Mouse (Mus musculus) T-helper 2 cell (primary cell): Measurements from ENCODE around the gene Mybpc2.

Experiments used
- in situ Hi-C: fragments of 300-600 bp; cut with MboI, MseI; formaldehyde crosslinking; loops from one replicate; pipeline ENCODE4 v1.15.1; 2025; ENCODE audit warnings: high pct_unique_total_duplicates

Gene Mybpc2

DNA sequence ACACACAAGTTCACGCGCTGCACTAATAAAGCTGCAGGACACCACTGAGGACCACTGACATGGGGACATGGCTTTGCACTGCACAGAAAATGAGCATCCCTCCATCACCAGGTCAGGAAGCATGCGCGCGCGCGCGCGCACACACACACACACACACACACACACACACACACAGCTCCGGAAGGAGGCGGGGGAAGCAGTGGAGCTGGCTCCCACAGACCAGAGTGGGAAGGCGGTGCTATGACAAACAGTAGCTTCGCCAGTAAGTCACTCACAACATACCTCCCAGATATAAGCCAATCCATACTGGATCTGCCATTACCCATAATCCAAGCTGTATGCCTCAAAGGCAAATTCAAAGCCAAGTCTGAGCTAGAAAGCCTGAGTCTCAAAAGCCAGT, 22.6 kb upstream of the Mybpc2 start:
- in situ Hi-C loops, result no loop called here

- in situ Hi-C loops, result no loop called here
Measured at GRCm38 (mm10) chr7:44546274-44546673, 21.8 kb upstream of the Mybpc2 start.

GRCm38 (mm10) chr7:44543071-44543470, 18.6 kb upstream of the Mybpc2 start:
- in situ Hi-C loops, result no loop called here

DNA sequence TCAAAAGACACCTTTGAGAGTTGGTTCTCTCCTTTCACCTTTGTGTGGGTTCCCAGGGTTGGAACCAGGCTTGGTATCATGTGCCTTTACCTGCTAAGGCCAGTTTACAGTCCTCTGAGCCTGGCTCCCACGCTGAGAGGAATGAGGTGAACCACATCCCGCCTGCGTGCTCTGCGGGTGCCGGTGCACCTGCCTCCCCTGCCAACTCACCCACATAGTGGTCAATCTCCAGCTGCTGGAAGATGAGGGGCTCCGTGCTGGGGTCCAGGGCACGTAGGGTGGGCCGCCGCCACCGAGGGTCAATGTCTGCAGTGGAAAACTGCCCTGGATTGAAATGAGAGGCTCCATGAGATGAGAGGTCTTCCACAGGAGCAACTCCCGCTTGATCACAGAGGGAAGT, 18.1 kb upstream of the Mybpc2 start:
- in situ Hi-C loops, result no loop called here

DNA sequence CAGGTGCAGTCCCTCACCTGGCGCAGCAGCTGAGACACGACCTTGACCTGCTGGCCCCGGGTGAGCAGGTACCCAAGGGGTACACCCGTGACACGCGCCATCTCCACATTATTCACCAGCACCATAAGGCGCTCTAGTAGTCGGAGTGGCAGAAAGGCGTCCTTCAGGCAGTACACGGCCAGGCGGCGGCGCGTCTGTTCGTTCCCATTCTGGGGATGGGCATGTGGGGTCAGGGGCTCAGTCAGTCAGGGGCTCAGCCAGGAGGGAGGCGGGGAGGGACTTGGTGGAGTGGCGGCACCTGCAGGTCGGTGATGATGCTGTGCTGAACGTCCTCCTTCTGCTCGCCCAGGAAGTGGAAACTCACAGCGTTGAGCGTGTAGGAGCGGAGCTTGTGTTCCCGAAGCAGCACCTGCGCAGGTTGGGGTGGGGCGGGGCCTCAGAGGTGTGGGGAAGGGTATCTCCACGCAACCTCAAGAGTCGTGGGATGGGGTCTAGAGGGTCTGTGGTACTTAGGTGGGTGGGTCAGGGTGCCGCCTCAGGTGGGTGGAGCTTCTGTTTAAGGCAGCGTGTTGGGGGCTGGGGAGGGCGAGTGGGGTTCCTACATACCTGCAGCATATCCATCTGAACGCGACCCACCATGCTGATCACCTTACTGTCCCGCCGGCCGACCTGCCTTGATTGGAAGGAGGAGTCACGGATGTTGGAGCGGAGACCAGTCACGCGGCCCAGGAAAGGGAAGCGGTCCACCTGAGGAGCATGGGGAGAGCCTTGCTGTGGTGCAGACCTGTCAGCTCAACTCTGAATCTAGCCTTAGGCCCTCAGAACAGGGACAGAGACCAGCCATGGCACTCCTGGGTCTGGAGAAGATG, 14.5 kb upstream of the Mybpc2 start:
- in situ Hi-C loops, result no loop called here

DNA sequence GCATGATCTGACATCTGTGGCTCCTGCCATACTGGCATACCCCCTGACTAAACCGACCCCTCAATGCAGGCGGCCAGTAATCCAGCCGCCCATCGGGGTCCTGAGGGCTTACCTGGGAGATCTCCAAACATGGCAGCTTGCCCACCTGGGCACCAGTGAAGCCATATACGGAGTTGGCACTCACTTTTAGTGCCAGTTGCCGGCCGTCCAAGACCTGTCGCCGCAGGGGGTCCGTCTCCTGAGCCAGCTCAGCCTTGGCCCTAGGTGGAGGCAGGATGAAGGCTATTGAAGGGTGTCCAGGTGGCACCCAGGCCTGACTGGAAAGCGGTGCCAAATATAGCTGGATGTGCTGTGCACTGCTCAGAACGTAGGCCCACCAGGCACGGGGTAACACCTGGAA, 13.0 kb upstream of the Mybpc2 start:
- in situ Hi-C loops, result no loop called here

GRCm38 (mm10) chr7:44537009-44537408, 12.6 kb upstream of the Mybpc2 start:
- in situ Hi-C loops, result no loop called here

GRCm38 (mm10) chr7:44536590-44536968, 12.1 kb upstream of the Mybpc2 start:
- in situ Hi-C loops, result no loop called here

DNA sequence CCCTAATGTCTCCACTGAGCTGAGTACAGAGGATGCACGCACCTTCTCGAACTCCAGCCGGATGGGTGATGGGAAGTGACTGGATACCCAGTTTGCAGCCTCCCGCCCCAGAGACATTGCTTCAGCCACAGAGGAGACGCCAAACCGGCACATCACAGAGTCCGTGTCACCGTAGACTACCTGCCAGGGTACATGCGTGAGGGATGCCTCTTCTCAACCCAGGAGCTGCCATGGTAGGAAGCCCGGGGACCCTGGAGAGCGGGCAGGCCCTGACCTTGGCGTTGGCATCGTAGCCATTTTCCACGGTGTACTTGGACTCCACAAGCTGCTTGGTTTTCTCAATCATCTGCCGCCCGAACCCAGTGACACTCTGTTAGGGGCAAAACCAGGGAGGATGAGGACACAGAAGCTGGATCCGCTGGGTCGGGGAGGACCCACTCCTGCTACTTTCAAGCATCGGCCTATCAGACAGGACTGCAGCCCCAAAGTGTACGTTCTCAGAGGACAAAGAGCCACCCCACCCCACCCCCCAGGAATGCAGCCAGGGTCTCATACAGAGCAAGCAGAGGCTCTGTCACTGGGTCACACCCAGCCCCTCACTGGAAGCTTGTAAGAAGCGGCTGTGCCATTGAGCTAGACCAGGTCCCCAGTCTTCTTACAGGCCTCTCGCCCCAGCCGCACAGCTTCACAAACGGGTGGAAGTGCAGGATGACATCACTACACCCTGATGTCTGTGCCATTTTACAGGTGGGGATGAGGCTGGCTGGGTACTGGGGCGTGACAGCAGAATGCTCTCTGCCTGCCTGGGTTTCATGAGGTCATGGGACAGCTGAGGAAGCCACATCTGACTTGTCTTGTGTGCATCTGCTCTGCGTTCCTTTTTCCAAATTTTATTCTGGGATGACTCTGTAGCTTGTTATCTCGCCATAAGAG, 11.5 kb upstream of the Mybpc2 start:
- in situ Hi-C loops, result no loop called here

GRCm38 (mm10) chr7:44534656-44535441, 10.4 kb upstream of the Mybpc2 start:
- in situ Hi-C loops, result no loop called here

DNA sequence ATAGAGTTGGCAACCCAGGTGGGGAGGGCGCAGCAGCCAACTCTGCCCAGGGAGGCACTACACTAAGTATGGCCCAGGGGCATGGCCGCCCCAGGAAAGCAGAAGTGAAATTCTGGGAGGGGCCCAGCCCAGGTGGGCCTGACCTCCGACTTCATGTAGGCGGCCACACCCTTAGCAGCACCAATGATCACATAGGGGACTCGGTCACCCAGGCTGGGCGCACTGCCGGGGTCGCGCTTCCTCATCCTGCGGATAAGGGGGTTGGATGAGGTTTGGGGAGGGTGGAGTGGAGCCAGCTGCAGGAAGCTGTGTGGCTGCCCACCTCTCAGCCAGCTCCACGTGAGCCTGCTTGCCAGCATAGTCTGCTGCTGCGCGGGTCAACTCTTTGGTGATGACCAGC, 9.8 kb upstream of the Mybpc2 start:
- in situ Hi-C loops, result no loop called here

GRCm38 (mm10) chr7:44533746-44534045, 9.2 kb upstream of the Mybpc2 start:
- in situ Hi-C loops, result no loop called here

DNA sequence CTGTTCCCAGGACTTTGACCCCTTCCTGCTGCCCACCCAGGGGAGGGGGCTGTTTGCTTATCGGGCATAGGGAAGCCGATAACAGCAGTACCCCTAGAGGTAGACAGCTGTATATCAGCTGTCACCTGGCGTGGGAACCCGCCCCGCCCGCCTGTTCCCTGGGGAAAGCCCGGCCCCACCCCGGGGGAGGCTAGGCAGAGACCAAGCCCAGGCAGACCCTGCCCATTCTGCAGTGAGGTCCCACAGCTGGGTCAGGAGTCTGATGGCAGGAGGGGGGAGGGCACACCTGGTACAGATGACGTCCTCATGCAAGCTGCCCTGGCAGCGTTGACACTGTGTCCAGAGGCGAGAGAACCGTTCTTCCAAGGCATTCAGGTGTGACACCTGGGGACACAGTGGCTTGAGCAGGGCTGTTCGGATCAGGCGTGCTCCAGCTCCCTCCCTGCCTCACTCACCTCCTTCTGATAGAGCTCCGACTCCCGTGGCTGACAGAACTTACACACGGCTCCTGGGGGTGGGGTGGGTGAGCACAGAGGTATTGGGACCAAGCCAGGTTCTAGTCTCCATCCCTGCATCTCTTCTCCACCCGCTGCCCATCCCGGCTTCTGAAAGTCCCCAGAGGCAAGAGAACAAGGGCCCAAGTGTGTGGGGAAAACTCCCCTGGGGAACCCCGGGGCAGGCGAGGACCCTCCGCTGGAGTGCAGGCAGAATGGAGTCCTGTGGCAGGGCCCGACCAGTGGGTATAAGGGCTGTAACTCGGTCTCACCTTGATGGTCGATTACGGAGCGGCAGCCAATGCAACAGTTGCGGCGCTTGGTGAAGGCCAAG, 8.7 kb upstream of the Mybpc2 start:
- in situ Hi-C loops, result no loop called here

DNA sequence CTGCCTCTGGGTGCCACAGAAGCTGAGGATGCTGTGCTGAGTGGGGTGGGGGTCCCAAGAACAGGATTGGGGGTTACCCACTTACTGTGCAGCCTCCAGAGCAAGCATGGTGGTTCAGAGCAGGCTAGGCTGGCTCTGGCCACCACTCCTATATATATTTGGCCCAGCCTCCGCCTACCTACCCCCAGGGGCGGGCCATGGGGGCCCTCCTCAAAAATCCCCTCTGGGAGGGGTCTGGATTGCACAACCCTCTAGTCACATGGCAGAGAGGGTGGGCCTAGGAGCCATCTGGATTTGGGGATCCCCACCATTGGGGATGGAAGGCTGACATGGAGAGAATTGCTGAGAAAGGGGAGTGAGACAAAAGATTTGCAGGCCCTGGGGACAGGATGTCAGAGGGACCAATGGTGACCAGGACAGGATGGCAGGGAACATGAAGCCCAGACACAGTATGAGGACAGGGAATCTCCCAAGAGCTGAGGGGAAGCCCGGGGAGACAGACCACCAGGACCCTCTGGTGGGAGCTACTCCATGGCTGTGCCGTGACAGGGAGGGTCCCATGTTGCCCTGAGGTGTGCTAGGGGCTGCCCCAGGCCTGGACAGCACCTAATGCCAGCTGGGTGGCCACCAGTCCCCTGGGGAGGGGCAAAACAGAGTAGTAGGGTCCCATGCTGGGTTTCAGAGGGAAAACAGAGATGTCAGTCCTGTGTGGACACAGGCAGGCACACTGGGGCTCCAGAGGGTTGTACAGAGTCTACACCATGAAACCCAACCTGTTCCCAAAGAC, 7.7 kb upstream of the Mybpc2 start, which contains the start of gene Spib:
Gene Spib (minus strand): TSS at position 126 of the 787 bp plus-strand sequence.
- in situ Hi-C loops, result no loop called here

GRCm38 (mm10) chr7:44531207-44531606, 6.8 kb upstream of the Mybpc2 start:
- in situ Hi-C loops, result no loop called here

DNA sequence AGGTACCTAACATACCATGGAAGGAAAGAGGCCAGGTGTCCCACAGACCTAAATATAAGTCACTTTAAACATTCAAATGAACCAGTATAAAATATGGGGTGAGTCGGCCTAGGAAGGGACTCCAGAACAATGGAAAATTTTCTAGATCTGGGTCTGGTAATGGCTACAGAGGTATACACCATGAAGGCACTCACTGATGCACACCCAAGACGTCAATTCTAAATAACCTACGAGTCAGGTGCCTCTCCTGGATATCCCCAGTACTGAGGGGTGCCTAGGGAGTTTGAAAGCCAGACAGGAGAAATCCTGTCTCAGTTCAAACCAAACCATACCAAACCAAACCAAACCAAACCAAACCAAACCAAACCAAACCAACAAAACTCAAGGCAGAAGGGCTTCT, 6.1 kb upstream of the Mybpc2 start:
- in situ Hi-C loops, result no loop called here

GRCm38 (mm10) chr7:44529518-44529917, 5.1 kb upstream of the Mybpc2 start:
- in situ Hi-C loops, result no loop called here

DNA sequence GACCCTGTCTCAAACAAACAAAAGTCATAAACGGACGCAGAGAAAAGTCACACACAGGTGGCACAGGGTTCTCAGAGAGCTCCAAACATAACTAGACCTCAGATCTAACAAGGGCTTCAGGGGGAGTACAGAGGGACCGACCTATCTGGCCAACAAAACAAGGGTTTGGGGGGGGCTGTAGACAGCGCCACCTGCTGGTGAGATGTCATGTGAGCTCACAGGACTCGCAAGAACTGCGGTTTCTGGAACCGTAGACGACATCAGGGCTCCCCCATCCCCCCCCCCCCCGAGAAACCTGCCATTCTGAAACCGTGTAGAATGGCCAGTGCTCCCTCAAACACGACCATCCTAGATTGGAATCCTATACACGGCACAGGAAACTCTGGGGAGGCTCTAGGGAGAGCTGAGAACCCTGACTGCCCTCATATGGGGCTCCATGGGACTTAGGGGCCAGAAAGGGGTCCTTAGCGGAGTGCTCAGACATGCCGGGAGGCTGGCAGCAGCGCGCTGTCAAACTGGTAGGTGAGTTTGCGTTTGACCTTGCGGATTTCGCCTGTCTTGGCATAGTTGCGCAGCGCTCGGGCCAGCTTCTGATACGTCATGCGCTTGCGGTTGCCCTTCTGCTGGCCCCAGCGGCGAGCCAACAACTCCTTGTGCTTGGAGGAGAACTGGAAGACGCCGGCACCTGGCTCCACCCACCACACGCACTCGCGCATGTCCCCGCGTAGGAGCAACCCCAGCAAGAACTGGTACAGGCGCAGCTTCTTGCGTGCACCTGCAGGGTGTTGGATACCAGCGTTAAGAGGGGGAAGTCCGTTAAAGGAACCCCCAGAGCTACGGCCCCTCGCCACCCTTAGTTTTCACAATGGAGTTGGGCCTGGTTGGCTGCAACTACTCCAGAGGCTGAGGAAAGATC, 3.3 kb upstream of the Mybpc2 start:
- in situ Hi-C loops, result no loop called here
